ENCODE assay signal across 14 mouse cellular contexts in the genomic region with DNA sequence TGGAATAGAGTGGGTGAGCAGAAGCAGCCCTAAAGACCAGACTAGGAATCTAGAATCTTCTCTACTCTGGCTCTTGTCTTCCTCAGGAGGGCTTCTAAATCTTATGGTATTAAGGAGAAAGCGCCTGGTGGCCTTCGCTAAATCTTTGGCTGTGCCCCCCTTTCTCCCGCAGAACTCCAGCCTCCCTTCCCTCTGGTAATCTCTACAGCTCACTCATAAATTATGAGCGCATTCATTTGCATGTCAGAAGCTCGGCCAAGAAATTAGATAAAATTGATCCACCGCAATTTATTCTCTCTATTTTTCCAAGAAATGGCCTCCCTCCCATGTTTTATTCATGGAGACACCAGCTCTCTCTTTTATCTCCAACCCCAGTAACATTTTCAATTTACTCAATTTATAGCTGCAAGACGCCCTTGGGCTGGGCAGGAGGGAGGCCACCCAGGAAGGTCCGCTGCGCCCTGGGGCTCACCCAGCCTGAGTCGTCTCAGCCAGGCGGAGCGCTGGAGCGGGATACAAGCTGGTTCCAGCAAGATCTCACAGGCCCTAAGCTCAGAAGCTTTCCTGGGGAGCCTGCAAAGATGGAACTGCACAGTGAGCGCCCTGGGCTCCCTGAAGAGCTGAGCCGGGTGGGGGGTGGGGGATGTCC. TPM values are rescaled to one million over a fixed set of nuclear protein-coding genes. Genes with fewer than 3 reads are reported as not detected.
DNase-seq lines count a peak whose midpoint lies in the region; ATAC-seq lines count a peak whose summit lies in the region.
"Had no signal": no experiment of that assay in that cellular context is flagged by ENCODE, and none has a peak within 500 bp of the region (broad histone marks: within the 10 kb centered on the region; RNA-seq: fewer than 3 reads in every experiment).

No protein-coding gene starts in this region.

- 65% methylated on average over 15 of the region's 15 CpGs for WGBS in neural tube, embryonic 11.5 days
- WGBS in forebrain, embryonic 13.5 days: 51% methylated on average over 15 of the region's 15 CpGs
- 46% methylated on average over 15 of the region's 15 CpGs for WGBS in hindbrain, embryonic 15.5 days
- 52% methylated on average over 15 of the region's 15 CpGs for WGBS in stomach, embryonic 14.5 days

- 0 out of 2 replicates have a peak overlapping the region, but pooled peaks have one; percentile 11 for H3K27ac ChIP-seq in neural tube, embryonic 11.5 days (ENCODE audit: low read depth, low read length)
- H3K27ac ChIP-seq in forebrain, embryonic 13.5 days: no peak overlapping the region
- H3K27ac ChIP-seq in hindbrain, embryonic 15.5 days (replicated peaks): peak overlapping the region; percentile 49
- no peak overlapping the region for H3K27ac ChIP-seq in stomach, embryonic 14.5 days (ENCODE audit: low read length)
- H3K27ac ChIP-seq: layer of hippocampus, adult 2 months had no signal

- H3K9ac ChIP-seq in neural tube, embryonic 11.5 days (ENCODE audit: low read length): no peak overlapping the region
- no peak overlapping the region for H3K9ac ChIP-seq in forebrain, embryonic 13.5 days
- H3K9ac ChIP-seq in hindbrain, embryonic 15.5 days: no peak overlapping the region
- H3K9ac ChIP-seq in stomach, embryonic 14.5 days (replicated peaks; ENCODE audit: low read depth, low read length): no peak overlapping the region
- H3K9ac ChIP-seq: heart, embryonic 12.5 days had no signal

- no peaks in the 10 kb centered on the region for H3K9me3 ChIP-seq in neural tube, embryonic 11.5 days (ENCODE audit: control insufficient read depth, low read length)
- no peaks in the 10 kb centered on the region for H3K9me3 ChIP-seq in forebrain, embryonic 13.5 days (replicated peaks)
- no peaks in the 10 kb centered on the region for H3K9me3 ChIP-seq in hindbrain, embryonic 15.5 days
- no peaks in the 10 kb centered on the region for H3K9me3 ChIP-seq in stomach, embryonic 14.5 days (ENCODE audit: control insufficient read depth, low read depth, low read length)

- no peak overlapping the region for H3K4me3 ChIP-seq in neural tube, embryonic 11.5 days (ENCODE audit: low read depth, low read length)
- no peak overlapping the region for H3K4me3 ChIP-seq in forebrain, embryonic 13.5 days
- H3K4me3 ChIP-seq in hindbrain, embryonic 15.5 days: no peak overlapping the region
- H3K4me3 ChIP-seq in stomach, embryonic 14.5 days (ENCODE audit: low read depth, low read length): no peak overlapping the region
- H3K4me3 ChIP-seq: heart, embryonic 12.5 days; layer of hippocampus, adult 2 months; megakaryocyte, embryonic 14.5 days had no signal

- no peak for ATAC-seq in neural tube, embryonic 11.5 days (ENCODE audit: insufficient read depth, low FRiP score, low TSS enrichment)
- ATAC-seq in forebrain, embryonic 13.5 days: peak; percentile 73
- ATAC-seq in hindbrain, embryonic 15.5 days (ENCODE audit: low FRiP score, low read depth): peak; percentile 66
- ATAC-seq in stomach, embryonic 14.5 days (ENCODE audit: insufficient number of reproducible peaks, insufficient read depth, low FRiP score, low read depth): peak; percentile 62; the same call in 1 of the 2 replicates

- H3K36me3 ChIP-seq in neural tube, embryonic 11.5 days (ENCODE audit: control insufficient read depth, insufficient read depth, low read length): no peaks in the 10 kb centered on the region
- H3K36me3 ChIP-seq in forebrain, embryonic 13.5 days (ENCODE audit: poor library complexity, severe bottlenecking): no peaks in the 10 kb centered on the region
- no peaks in the 10 kb centered on the region for H3K36me3 ChIP-seq in hindbrain, embryonic 15.5 days
- H3K36me3 ChIP-seq in stomach, embryonic 14.5 days (ENCODE audit: control insufficient read depth, insufficient read depth, low read length): no peaks in the 10 kb centered on the region
- H3K36me3 ChIP-seq: heart, embryonic 12.5 days had no signal

- no peaks in the 10 kb centered on the region for H3K27me3 ChIP-seq in neural tube, embryonic 11.5 days (ENCODE audit: control insufficient read depth, insufficient read depth, low read length)
- no peaks in the 10 kb centered on the region for H3K27me3 ChIP-seq in forebrain, embryonic 13.5 days
- no peaks in the 10 kb centered on the region for H3K27me3 ChIP-seq in hindbrain, embryonic 15.5 days
- no peaks in the 10 kb centered on the region for H3K27me3 ChIP-seq in stomach, embryonic 14.5 days (ENCODE audit: control insufficient read depth, insufficient read depth, low read length)

- no peak overlapping the region for H3K4me2 ChIP-seq in neural tube, embryonic 11.5 days (ENCODE audit: low read depth)
- no peak overlapping the region for H3K4me2 ChIP-seq in forebrain, embryonic 13.5 days
- no peak overlapping the region for H3K4me2 ChIP-seq in hindbrain, embryonic 15.5 days
- H3K4me2 ChIP-seq in stomach, embryonic 14.5 days (replicated peaks; ENCODE audit: low read depth, low read length): no peak overlapping the region
- H3K4me2 ChIP-seq: heart, embryonic 12.5 days had no signal

- no peaks in the 10 kb centered on the region; the same call in 1 of the 2 replicates for H3K4me1 ChIP-seq in neural tube, embryonic 11.5 days (ENCODE audit: control insufficient read depth, insufficient read depth, low read length)
- H3K4me1 ChIP-seq in forebrain, embryonic 13.5 days: peaks cover 11% of the 10 kb centered on the region; the same call in 1 of the 2 replicates
- H3K4me1 ChIP-seq in hindbrain, embryonic 15.5 days (replicated peaks): peaks cover 11% of the 10 kb centered on the region
- no peaks in the 10 kb centered on the region for H3K4me1 ChIP-seq in stomach, embryonic 14.5 days (ENCODE audit: control insufficient read depth, insufficient read depth, low read length)

- DNase-seq in neural tube, embryonic 11.5 days (ENCODE audit: low spot score): peak; percentile 53
- no peak for DNase-seq in neural tube, embryonic 10.5 days (ENCODE audit: extremely low spot score, low spot score)
- DNase-seq in frontal cortex, postnatal 25 days (ENCODE audit: low spot score in 2 of 2): no peak
- DNase-seq in gastrocnemius, postnatal 25 days: no peak
- DNase-seq: right cerebral cortex, postnatal 25 days; thymus, postnatal 25 days had no signal

RNA-seq across cellular contexts. Expression of gene Zfp423, which starts 52.9 kb away (rescaled TPM):
- 40.6 and 40.7 TPM in 2 replicates for polyA plus RNA-seq in neural tube, embryonic 11.5 days (2014; fragmentation: Nextera tagmentation; extraction: Ambion mirVana)
- 21.5 and 23.2 TPM in 2 replicates for polyA plus RNA-seq in forebrain, embryonic 13.5 days (2015; fragmentation: Nextera tagmentation; extraction: Ambion mirVana)
- 28.6 and 33.4 TPM in 2 replicates for polyA plus RNA-seq in hindbrain, embryonic 15.5 days (2015; fragmentation: Nextera tagmentation; extraction: Ambion mirVana)
- 13.6 and 15.3 TPM in 2 replicates for polyA plus RNA-seq in stomach, embryonic 14.5 days (2014; fragmentation: Nextera tagmentation; extraction: Ambion mirVana)
- total RNA-seq in gastrocnemius, postnatal 25 days (2021): 10 to 100 TPM; 15.6 to 16.4 TPM
- total RNA-seq: common myeloid progenitor, adult 5-6 weeks; MEL had no signal

Comparison
In these comparisons a context has a peak if more than half of its experiments do, and no peak if none do; other contexts are left out.
1. H3K27ac ChIP-seq: peak in neural tube, embryonic 11.5 days (single experiment) and hindbrain, embryonic 15.5 days (single experiment); none in forebrain, embryonic 13.5 days (single experiment) and stomach, embryonic 14.5 days (single experiment).